Mouse (Mus musculus) lung, postnatal 14 days (tissue): Measurements from ENCODE around the gene Olfr1248.
"Not testable (repeated sequence)": the region's sequence is repeated elsewhere in the genome, so short reads cannot be mapped to it uniquely, and the experiment has no call there.

Experiments
- DNase-seq: peaks from one replicate; pipeline ENCODE4 v3.0.0; 2021

Olfr1248 gene

DNA sequence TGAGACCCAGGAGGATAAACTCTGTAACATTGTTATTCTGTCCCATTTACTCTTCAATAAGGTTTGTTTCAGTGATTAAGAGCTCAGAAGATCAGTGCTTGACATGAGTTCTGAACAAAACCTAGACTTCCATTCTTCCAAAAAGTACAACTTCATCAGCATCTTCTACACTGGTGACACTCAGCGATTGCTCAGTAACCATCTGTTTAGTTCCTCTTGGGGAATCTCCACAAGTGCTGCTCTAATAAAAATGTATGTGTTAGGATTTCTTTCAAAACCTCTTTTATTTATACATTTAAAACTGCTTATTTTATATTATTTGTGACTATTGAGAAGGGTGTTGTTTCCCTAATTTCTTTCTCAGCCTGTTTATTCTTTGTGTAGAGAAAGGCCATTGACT, at the start of gene Olfr1248:
Gene Olfr1248, minus strand, starts transcription at position 101 of the 400 bp plus-strand sequence.
- DNase-seq: not testable (repeated sequence)

DNA sequence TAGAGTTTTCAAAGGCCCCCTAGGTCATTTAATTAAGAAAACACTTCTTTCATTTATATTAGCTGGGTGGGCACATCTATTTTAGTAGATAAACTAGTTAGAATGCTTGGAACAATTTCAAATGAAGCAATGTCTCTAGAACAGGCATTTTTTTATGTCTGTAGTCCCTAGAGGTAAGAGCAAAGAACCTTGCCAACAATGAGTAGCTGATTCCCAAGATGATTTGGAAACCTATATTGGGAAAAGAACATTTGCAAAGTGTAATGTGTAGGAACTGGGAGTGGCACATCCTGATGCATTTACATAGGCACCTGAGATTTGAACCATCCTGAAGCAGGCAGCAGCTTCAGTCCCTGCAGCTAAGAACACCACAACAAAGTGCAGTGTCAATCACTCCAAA, 43.3 kb upstream of the Olfr1248 start, which contains the start of gene Olfr1250:
Gene Olfr1250, minus strand, starts transcription at position 101 of the 400 bp plus-strand sequence.
- DNase-seq: no peak

DNA sequence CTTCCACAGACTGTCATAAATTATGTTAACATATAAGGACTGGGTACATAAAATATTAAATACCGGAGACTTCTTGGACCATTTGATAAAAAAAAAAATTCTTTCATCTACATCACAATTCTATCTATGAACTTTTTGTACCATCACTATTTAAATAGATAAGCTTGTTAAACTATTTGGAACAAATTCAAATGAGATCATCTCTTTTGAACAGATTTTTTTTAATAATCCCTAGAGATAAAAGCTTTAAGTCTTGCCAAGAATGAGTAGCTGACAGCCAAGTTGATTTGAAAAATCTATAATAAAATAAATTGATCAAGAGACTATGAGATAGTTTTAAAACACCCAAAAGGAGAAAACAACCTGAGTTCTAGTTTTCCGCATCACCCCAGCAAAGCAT, 16.8 kb upstream of the Olfr1248 start, which contains the start of gene Olfr1249:
Gene Olfr1249, minus strand, starts transcription at position 101 of the 400 bp plus-strand sequence.
- no peak for DNase-seq

DNA sequence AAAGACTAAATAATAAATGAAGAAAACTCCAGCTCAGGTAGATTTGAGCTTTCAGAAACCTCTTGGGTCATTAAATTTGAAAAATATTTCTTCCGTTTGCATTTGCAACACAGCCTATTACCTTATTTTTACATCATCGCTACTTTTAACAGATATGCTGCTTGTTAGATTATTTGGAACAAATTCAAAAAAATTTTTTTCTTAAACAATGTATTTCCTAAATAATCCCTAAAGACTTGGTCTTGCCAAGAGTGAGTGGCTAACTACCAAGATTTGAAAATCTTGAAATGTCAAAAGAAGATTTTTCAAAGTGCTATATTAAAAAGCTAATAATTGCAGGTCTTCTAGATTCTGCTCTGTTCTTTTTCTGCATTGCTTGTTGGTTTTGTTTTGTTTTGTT, 4.0 kb downstream of the Olfr1248 start, which contains the start of gene Olfr1247:
Gene Olfr1247, minus strand, starts transcription at position 101 of the 400 bp plus-strand sequence.
- DNase-seq: no peak

DNA sequence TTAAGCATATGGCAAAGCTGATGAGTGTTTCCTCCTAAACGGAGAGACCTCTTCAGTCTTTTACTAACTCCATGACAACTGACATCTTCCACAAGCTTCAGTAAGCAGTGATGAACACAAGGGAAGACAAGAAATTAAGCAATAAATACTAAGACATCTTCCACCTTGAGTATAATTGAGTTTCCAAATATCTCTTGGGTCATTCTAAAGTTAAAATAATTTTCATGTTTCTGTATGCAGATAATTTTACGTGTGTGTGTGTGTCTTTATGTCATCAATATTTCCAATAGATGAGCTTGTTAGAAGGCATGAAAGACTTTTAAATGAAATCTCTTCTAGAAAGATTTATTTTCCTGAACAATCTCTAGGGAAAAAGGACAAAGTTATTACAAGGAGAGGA, 25.0 kb downstream of the Olfr1248 start, which contains the start of gene Olfr1246:
Gene Olfr1246, minus strand, starts transcription at position 101 of the 400 bp plus-strand sequence.
- DNase-seq: no peak

DNA sequence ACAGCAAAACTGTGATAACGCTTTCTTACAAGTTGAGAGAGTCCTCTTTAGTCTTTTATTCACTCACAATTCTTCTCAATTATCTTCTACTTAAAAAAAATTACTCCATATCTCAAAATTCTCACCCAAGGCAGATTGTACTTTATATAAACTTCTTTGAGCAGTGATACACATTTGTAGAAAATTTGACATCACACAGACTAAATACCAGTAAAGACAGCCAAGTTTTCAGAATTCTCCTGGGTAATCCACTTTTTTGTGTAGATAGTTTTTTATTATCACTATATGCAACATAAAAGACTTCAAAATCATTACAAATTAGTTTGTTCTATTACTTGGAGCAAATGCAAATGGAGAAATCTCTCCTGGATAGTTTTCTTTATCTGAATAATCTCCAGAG, 39.7 kb downstream of the Olfr1248 start, which contains the start of gene Olfr1245:
Gene Olfr1245, minus strand, starts transcription at position 101 of the 400 bp plus-strand sequence.
- DNase-seq: no peak
